Comparison of ENCODE assay signal across 27 mouse cellular contexts in the genomic region with DNA sequence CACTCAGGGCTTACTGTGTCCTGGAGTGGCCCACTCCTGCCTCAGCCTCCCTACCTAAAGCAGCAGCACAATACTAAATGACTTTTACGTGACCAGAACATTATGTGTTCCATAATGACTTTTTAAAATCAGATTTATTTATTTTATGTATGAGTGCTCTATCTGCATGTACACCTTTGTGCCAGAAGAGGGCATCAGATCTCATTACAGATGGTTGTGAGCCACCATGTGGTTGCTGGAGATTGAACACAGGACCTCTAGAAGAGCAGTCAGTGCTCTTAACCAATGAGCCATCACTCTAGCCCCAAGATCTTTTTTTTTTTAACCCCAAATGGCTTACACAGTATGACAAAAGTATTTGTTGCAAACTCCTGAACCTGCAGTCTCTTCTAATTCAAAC. TPM values are rescaled to one million over a fixed set of nuclear protein-coding genes. Genes with fewer than 3 reads are reported as not detected.
DNase-seq lines count a peak whose midpoint lies in the region; ATAC-seq and TF ChIP-seq lines count a peak whose summit lies in the region.
"Had no signal": no experiment of that assay in that cellular context is flagged by ENCODE, and none has a peak within 500 bp of the region (broad histone marks: within the 10 kb centered on the region; RNA-seq: fewer than 3 reads in every experiment).

No protein-coding gene starts in this region.

- ATAC-seq in liver, postnatal 0 days, result no peak
- no peak for ATAC-seq in liver, embryonic 11.5 days (replicated peaks; ENCODE audit: low FRiP score)
- ATAC-seq: liver, embryonic 12.5 days had no signal

- WGBS in heart, adult 2 months, result 92% methylated on average over 1 of the region's 1 CpGs
- WGBS in liver, postnatal 0 days (ENCODE audit: insufficient replicate concordance), result 81% methylated on average over 1 of the region's 1 CpGs
- WGBS in liver, embryonic 11.5 days, result 80% methylated on average over 1 of the region's 1 CpGs

- TF ChIP-seq EP300 in heart, adult 2 months (IDR thresholded peaks at IDR 0.05; ENCODE audit: insufficient read depth, low read depth, low read length), result no peak
- no peak for TF ChIP-seq EP300 in liver, postnatal 0 days (IDR thresholded peaks at IDR 0.05; ENCODE audit: low read depth)

- no peak for TF ChIP-seq POLR2A in heart, adult 2 months (IDR thresholded peaks at IDR 0.05; ENCODE audit: insufficient read depth, low read depth, low read length)

- no peaks in the 10 kb centered on the region for H3K36me3 ChIP-seq in heart, adult 2 months (ENCODE audit: control insufficient read depth, insufficient read depth, low read length)
- no peaks in the 10 kb centered on the region for H3K36me3 ChIP-seq in liver, postnatal 0 days (replicated peaks; ENCODE audit: insufficient read depth, low read length)
- H3K36me3 ChIP-seq in liver, embryonic 11.5 days (ENCODE audit: control insufficient read depth, insufficient read depth, low read length), result no peaks in the 10 kb centered on the region
- H3K36me3 ChIP-seq: embryonic facial prominence, embryonic 15.5 days; heart, embryonic 10.5 days; liver, embryonic 12.5 days; neural tube, embryonic 13.5 days had no signal

- intact Hi-C loops in heart, adult 2 months (cut with DNase I), result no loop called here
- intact Hi-C loops in heart, postnatal 25 days (cut with DNase I), result no loop called here

- peak; percentile 41 for TF ChIP-seq CTCF in heart, adult 2 months (IDR thresholded peaks at IDR 0.05)
- TF ChIP-seq CTCF in liver, postnatal 0 days (IDR thresholded peaks at IDR 0.05; ENCODE audit: low read depth), result peak; percentile 42

- DNase-seq in heart, adult 2 months, result no peak
- no peak for DNase-seq in heart, postnatal 25 days (ENCODE audit: low spot score)
- DNase-seq in liver, postnatal 0 days, result no peak
- no peak for DNase-seq in liver, embryonic 11.5 days (ENCODE audit: low spot score)
- peak; percentile 9 to 23 for DNase-seq in B cell, adult 2 months
- peak; percentile 52 for DNase-seq in ZHBTc4 (ENCODE audit: low read depth, low spot score)
- no peak for DNase-seq in adrenal gland, postnatal 36 days
- DNase-seq in adipocyte (ENCODE audit: low spot score), result no peak
- DNase-seq: adrenal gland, adult 2 months; cerebellum, postnatal 10 days; embryo, embryonic 11 days; gastrocnemius, postnatal 25 days; heart, postnatal 14 days; kidney, adult 2 months; kidney, postnatal 36 days; left cerebral cortex, postnatal 4 days; lung, postnatal 14 days; right cerebral cortex, postnatal 4 days; thymus, adult 18-20 months had no signal

- H3K79me2 ChIP-seq in heart, adult 2 months (replicated peaks; ENCODE audit: control insufficient read depth, insufficient read depth, low read length), result no peaks in the 10 kb centered on the region

- peaks cover 2% of the 10 kb centered on the region for H3K4me1 ChIP-seq in heart, adult 2 months (ENCODE audit: control insufficient read depth, insufficient read depth, low read length)
- H3K4me1 ChIP-seq in liver, postnatal 0 days (ENCODE audit: insufficient read depth), result peaks cover 5% of the 10 kb centered on the region; the same call in 1 of the 2 replicates
- no peaks in the 10 kb centered on the region for H3K4me1 ChIP-seq in liver, embryonic 11.5 days (replicated peaks; ENCODE audit: control insufficient read depth, insufficient read depth, low read length)

- no peaks in the 10 kb centered on the region for H3K9me3 ChIP-seq in liver, postnatal 0 days (ENCODE audit: low read length)
- H3K9me3 ChIP-seq in liver, embryonic 11.5 days (ENCODE audit: control insufficient read depth, low read length), result no peaks in the 10 kb centered on the region
- H3K9me3 ChIP-seq: embryonic facial prominence, embryonic 15.5 days; heart, embryonic 10.5 days; liver, embryonic 12.5 days; neural tube, embryonic 13.5 days had no signal

- no peak overlapping the region for H3K4me2 ChIP-seq in liver, postnatal 0 days (ENCODE audit: low read depth, low read length)
- no peak overlapping the region for H3K4me2 ChIP-seq in liver, embryonic 11.5 days
- H3K4me2 ChIP-seq: embryonic facial prominence, embryonic 15.5 days; hindbrain, embryonic 14.5 days; liver, embryonic 12.5 days; neural tube, embryonic 13.5 days had no signal

- H3K27ac ChIP-seq in heart, adult 2 months, result no peak overlapping the region
- no peak overlapping the region for H3K27ac ChIP-seq in liver, postnatal 0 days (ENCODE audit: low read depth)
- no peak overlapping the region for H3K27ac ChIP-seq in liver, embryonic 11.5 days (ENCODE audit: low read depth, low read length)
- H3K27ac ChIP-seq: embryonic facial prominence, embryonic 15.5 days; forebrain, embryonic 10.5 days; heart, embryonic 10.5 days; hindbrain, embryonic 14.5 days; liver, embryonic 12.5 days; neural tube, embryonic 13.5 days had no signal

- H3K27me3 ChIP-seq in heart, adult 2 months (ENCODE audit: control insufficient read depth, insufficient read depth, low read length), result no peaks in the 10 kb centered on the region
- no peaks in the 10 kb centered on the region for H3K27me3 ChIP-seq in liver, postnatal 0 days (ENCODE audit: insufficient read depth, low read length)
- H3K27me3 ChIP-seq in liver, embryonic 11.5 days (replicated peaks; ENCODE audit: control insufficient read depth, insufficient read depth, low read length), result no peaks in the 10 kb centered on the region
- H3K27me3 ChIP-seq: embryonic facial prominence, embryonic 15.5 days; liver, embryonic 12.5 days; neural tube, embryonic 13.5 days had no signal

- no peak overlapping the region for H3K9ac ChIP-seq in heart, adult 2 months (ENCODE audit: low read depth, low read length)
- no peak overlapping the region for H3K9ac ChIP-seq in liver, postnatal 0 days (replicated peaks)
- no peak overlapping the region for H3K9ac ChIP-seq in liver, embryonic 11.5 days (ENCODE audit: low read depth, low read length)
- H3K9ac ChIP-seq: embryonic facial prominence, embryonic 15.5 days; hindbrain, embryonic 14.5 days; liver, embryonic 12.5 days; neural tube, embryonic 13.5 days had no signal

- no peak overlapping the region for H3K4me3 ChIP-seq in heart, adult 2 months
- H3K4me3 ChIP-seq in liver, postnatal 0 days (ENCODE audit: low read depth, low read length), result no peak overlapping the region
- no peak overlapping the region for H3K4me3 ChIP-seq in liver, embryonic 11.5 days (ENCODE audit: low read depth, low read length)
- H3K4me3 ChIP-seq: embryonic facial prominence, embryonic 15.5 days; forebrain, embryonic 10.5 days; heart, embryonic 10.5 days; liver, embryonic 12.5 days; neural tube, embryonic 13.5 days had no signal

RNA-seq across cellular contexts. Expression of a gene that starts 2.5 kb away (rescaled TPM):
- total RNA-seq in heart, adult 2 months (2021), result under 1 TPM; 0.20 to 0.57 TPM
- 0.35 and 0.50 TPM in 2 replicates for polyA plus RNA-seq in heart, adult 2 months (2012; rRNA removed)
- total RNA-seq in heart, postnatal 25 days (2021), result under 1 TPM; 0.42 to 0.48 TPM
- polyA plus RNA-seq in liver, postnatal 0 days (2015; fragmentation: Nextera tagmentation; extraction: Ambion mirVana), result 0.34 and 1.00 TPM in 2 replicates
- polyA plus RNA-seq in liver, embryonic 11.5 days (2014; fragmentation: Nextera tagmentation; extraction: Ambion mirVana), result 5.2 and 5.3 TPM in 2 replicates
- 1 to 10 TPM; 1.3 TPM for total RNA-seq in adrenal gland, postnatal 36 days (2021)
- total RNA-seq: gastrocnemius, postnatal 25 days had no signal

RNA-seq across cellular contexts. Expression of a gene that starts 11.7 kb away (rescaled TPM):
- total RNA-seq in heart, adult 2 months (2021), result under 1 TPM; 0.09 to 0.13 TPM
- polyA plus RNA-seq in heart, adult 2 months (2012; rRNA removed), result 0.41 and 1.2 TPM in 2 replicates
- total RNA-seq in heart, postnatal 25 days (2021), result not detected
- polyA plus RNA-seq in liver, postnatal 0 days (2015; fragmentation: Nextera tagmentation; extraction: Ambion mirVana), result 0.18 and 0.26 TPM in 2 replicates
- 0.48 and 0.99 TPM in 2 replicates for polyA plus RNA-seq in liver, embryonic 11.5 days (2014; fragmentation: Nextera tagmentation; extraction: Ambion mirVana)
- 1 to 10 TPM; 3.0 to 6.1 TPM for total RNA-seq in adrenal gland, postnatal 36 days (2021)

RNA-seq across cellular contexts. Expression of a gene that starts 33.1 kb away (rescaled TPM):
- total RNA-seq in heart, adult 2 months (2021), result not detected
- polyA plus RNA-seq in heart, adult 2 months (2012; rRNA removed), result not detected in 2 replicates
- not detected for total RNA-seq in heart, postnatal 25 days (2021)
- not detected in 2 replicates for polyA plus RNA-seq in liver, postnatal 0 days (2015; fragmentation: Nextera tagmentation; extraction: Ambion mirVana)
- polyA plus RNA-seq in liver, embryonic 11.5 days (2014; fragmentation: Nextera tagmentation; extraction: Ambion mirVana), result not detected in 2 replicates
- under 1 TPM in 1 of 2 experiments, not detected in 1; 0.56 TPM for total RNA-seq in adrenal gland, postnatal 36 days (2021)
- total RNA-seq: gastrocnemius, postnatal 25 days; heart, postnatal 14 days; layer of hippocampus, postnatal 14 days; left cerebral cortex, postnatal 4 days; megakaryocyte-erythroid progenitor cell, adult 5-6 weeks had no signal
- polyA plus RNA-seq: heart, embryonic 10.5 days; hindbrain, embryonic 14.5 days; liver, embryonic 12.5 days had no signal

RNA-seq across cellular contexts. Expression of a gene that starts 35.1 kb away (rescaled TPM):
- 1 to 10 TPM; 3.9 to 4.0 TPM for total RNA-seq in heart, adult 2 months (2021)
- 9.0 and 11.2 TPM in 2 replicates for polyA plus RNA-seq in heart, adult 2 months (2012; rRNA removed)
- 1 to 10 TPM; 6.0 to 6.5 TPM for total RNA-seq in heart, postnatal 25 days (2021)
- polyA plus RNA-seq in liver, postnatal 0 days (2015; fragmentation: Nextera tagmentation; extraction: Ambion mirVana), result 19.7 and 20.3 TPM in 2 replicates
- 10.1 and 10.9 TPM in 2 replicates for polyA plus RNA-seq in liver, embryonic 11.5 days (2014; fragmentation: Nextera tagmentation; extraction: Ambion mirVana)
- 10 to 100 TPM; 12.3 to 15.6 TPM for total RNA-seq in adrenal gland, postnatal 36 days (2021)

RNA-seq across cellular contexts. Expression of a gene that starts 51.6 kb away (rescaled TPM):
- 10 to 100 TPM; 65.6 to 70.8 TPM for total RNA-seq in heart, adult 2 months (2021)
- polyA plus RNA-seq in heart, adult 2 months (2012; rRNA removed), result 123 and 126 TPM in 2 replicates
- 10 to 100 TPM; 60.2 to 63.3 TPM for total RNA-seq in heart, postnatal 25 days (2021)
- polyA plus RNA-seq in liver, postnatal 0 days (2015; fragmentation: Nextera tagmentation; extraction: Ambion mirVana), result 295 and 303 TPM in 2 replicates
- 468 and 489 TPM in 2 replicates for polyA plus RNA-seq in liver, embryonic 11.5 days (2014; fragmentation: Nextera tagmentation; extraction: Ambion mirVana)
- 10 to 100 TPM; 86.9 to 99.8 TPM for total RNA-seq in adrenal gland, postnatal 36 days (2021)

Comparison
In these comparisons a context has a peak if more than half of its experiments do, and no peak if none do; other contexts are left out.
1. DNase-seq: peak in B cell, adult 2 months (2 of 2) and ZHBTc4 (single experiment); none in heart, adult 2 months (0 of 2), heart, postnatal 25 days (single experiment), liver, postnatal 0 days (single experiment), liver, embryonic 11.5 days (single experiment), adrenal gland, postnatal 36 days (0 of 2) and adipocyte (single experiment).